Mouse (Mus musculus) neural tube, embryonic 12.5 days (tissue): ENCODE results near the gene Ripk1. TPM values are rescaled to one million over a fixed set of nuclear protein-coding genes. Genes with fewer than 3 reads are reported as not detected.

Experiments
- ATAC-seq: fragments of 200-750 bp; cut with Nextera tagmentation; 2 replicates; pipeline ENCODE4 v1.8.0; 2017; ENCODE audit warnings: low read depth, mild to moderate bottlenecking, moderate TSS enrichment, moderate library complexity; ENCODE audit not compliant: low FRiP score
- H3K27ac ChIP-seq: fragments of 300-500 bp; sonication (generic); 2 replicates; pipeline ENCODE4 v1.5.1; 2016
- H3K27me3 ChIP-seq: fragments of 300-500 bp; sonication (generic); replicated peaks from 2 replicates; pipeline ENCODE4 v1.6.1; 2016; ENCODE audit warnings: mild to moderate bottlenecking
- H3K36me3 ChIP-seq: fragments of 300-500 bp; sonication (generic); 2 replicates; pipeline ENCODE4 v1.6.1; 2016; ENCODE audit warnings: mild to moderate bottlenecking
- H3K4me1 ChIP-seq: fragments of 300-500 bp; sonication (generic); 2 replicates; pipeline ENCODE4 v1.6.1; 2016
- H3K4me2 ChIP-seq: fragments of 300-500 bp; sonication (generic); replicated peaks from 2 replicates; pipeline ENCODE4 v1.6.1; 2016; ENCODE audit warnings: mild to moderate bottlenecking
- H3K4me3 ChIP-seq: fragments of 300-500 bp; sonication (generic); 2 replicates; pipeline ENCODE4 v1.5.1; 2016
- H3K9ac ChIP-seq: fragments of 300-500 bp; sonication (generic); 2 replicates; pipeline ENCODE4 v1.6.1; 2016; ENCODE audit warnings: mild to moderate bottlenecking
- H3K9me3 ChIP-seq: fragments of 300-500 bp; sonication (generic); 2 replicates; pipeline ENCODE4 v1.6.1; 2016; ENCODE audit warnings: mild to moderate bottlenecking
- WGBS: fragments of 180-500 bp; shearing (Covaris S2); methylation state at CpG from one replicate; pipeline ENCODE4 v1.1.7; 2016; 5-methylcytosine and 5-hydroxymethylcytosine counted together
- polyA plus RNA-seq: library from polyadenylated mRNA; unstranded; fragments of >200 nt; fragmentation: Nextera tagmentation; extraction: Ambion mirVana; gene quantifications from 2 replicates; pipeline ENCODE4 v1.2.1, GENCODE M21; 2016

The Ripk1 gene
- polyA plus RNA-seq, 1 experiment from 2014 or later: 10.4 TPM

GRCm38 (mm10) chr13:34084026-34084750 lies 82.0 kb downstream of the Ripk1 start:
- Histone ChIP-seq H3K27me3 (no peaks in the 10 kb centered on the region), H3K27ac (no peak overlapping the region)
- no peak for ATAC-seq

More at GRCm38 (mm10) chr13:34084026-34084750, 82.0 kb downstream of the Ripk1 start:
- Histone ChIP-seq H3K4me3 (no peak overlapping the region), H3K36me3 (no peaks in the 10 kb centered on the region), H3K4me1 (peaks cover 22% of the 10 kb centered on the region), H3K9ac (no peak overlapping the region), H3K4me2 (no peak overlapping the region), H3K9me3 (no peaks in the 10 kb centered on the region)
- WGBS: 80% methylated on average over 9 of the region's 9 CpGs

Other genes starting within 250 kb of the Ripk1 start
- not detected in 2 replicates for gene Serpinb6e, start 159.0 kb upstream of the Ripk1 start, polyA plus RNA-seq
- 0.29 TPM in 2 replicates for gene Serpinb6c, start 96.7 kb upstream of the Ripk1 start, polyA plus RNA-seq
- 13.9 and 18.9 TPM in 2 replicates for gene Nqo2, start 37.7 kb upstream of the Ripk1 start, polyA plus RNA-seq
- 36.3 and 38.8 TPM in 2 replicates for gene Serpinb6a, start 431 bp downstream of the Ripk1 start, polyA plus RNA-seq
- gene Bphl, start 35.2 kb downstream of the Ripk1 start, polyA plus RNA-seq: 34.3 and 35.4 TPM in 2 replicates
- gene Tubb2a, start 75.6 kb downstream of the Ripk1 start, polyA plus RNA-seq: 960 and 968 TPM in 2 replicates
- gene Tubb2b, start 128.1 kb downstream of the Ripk1 start, polyA plus RNA-seq: 425 and 501 TPM in 2 replicates
- 96.9 and 101 TPM in 2 replicates for gene Psmg4, start 160.6 kb downstream of the Ripk1 start, polyA plus RNA-seq